Mouse (Mus musculus) midbrain, embryonic 13.5 days (tissue): Measurements from ENCODE around the gene Syt13. TPM values are rescaled to one million over a fixed set of nuclear protein-coding genes. Genes with fewer than 3 reads are reported as not detected.
A peak's percentile ranks its signal among the peaks of the same experiment; 100 is the strongest.

ENCODE experiments used
- ATAC-seq: fragments of 200-750 bp; cut with Nextera tagmentation; 2 replicates; pipeline ENCODE4 v1.8.0; 2017; ENCODE audit warnings: mild to moderate bottlenecking, moderate TSS enrichment, moderate library complexity
- H3K27ac ChIP-seq: fragments of 300-500 bp; sonication (generic); 2 replicates; pipeline ENCODE4 v1.5.1; 2015; ENCODE audit warnings: inconsistent platforms, mild to moderate bottlenecking, moderate library complexity
- H3K27me3 ChIP-seq: fragments of 300-500 bp; sonication (generic); 2 replicates; pipeline ENCODE4 v1.6.1; 2015; ENCODE audit warnings: mild to moderate bottlenecking, inconsistent platforms
- H3K36me3 ChIP-seq: fragments of 300-500 bp; sonication (generic); 2 replicates; pipeline ENCODE4 v1.6.1; 2015; ENCODE audit warnings: mild to moderate bottlenecking, inconsistent platforms
- H3K4me1 ChIP-seq: fragments of 300-500 bp; sonication (generic); replicated peaks from 2 replicates; pipeline ENCODE4 v1.6.1; 2015; ENCODE audit warnings: inconsistent platforms
- H3K4me2 ChIP-seq: fragments of 300-500 bp; sonication (generic); replicated peaks from 2 replicates; pipeline ENCODE4 v1.6.1; 2015; ENCODE audit warnings: moderate library complexity, mild to moderate bottlenecking, inconsistent platforms
- H3K4me3 ChIP-seq: fragments of 300-500 bp; sonication (generic); replicated peaks from 2 replicates; pipeline ENCODE4 v1.5.1; 2015; ENCODE audit warnings: mild to moderate bottlenecking, inconsistent platforms
- H3K9ac ChIP-seq: fragments of 300-500 bp; sonication (generic); replicated peaks from 2 replicates; pipeline ENCODE4 v1.6.1; 2015; ENCODE audit warnings: mild to moderate bottlenecking, inconsistent platforms
- H3K9me3 ChIP-seq: fragments of 300-500 bp; sonication (generic); 2 replicates; pipeline ENCODE4 v1.6.1; 2016; ENCODE audit warnings: mild to moderate bottlenecking, inconsistent platforms
- WGBS: fragments of 180-500 bp; shearing (Covaris S2); methylation state at CpG from one replicate; pipeline ENCODE4 v1.1.7; 2015; 5-methylcytosine and 5-hydroxymethylcytosine counted together
- polyA plus RNA-seq: library from polyadenylated mRNA; unstranded; fragments of >200 nt; fragmentation: Nextera tagmentation; extraction: Ambion mirVana; gene quantifications from 2 replicates; pipeline ENCODE4 v1.2.1, GENCODE M21; 2015

Gene Syt13
- polyA plus RNA-seq, result 62.3 and 99.1 TPM in 2 replicates

GRCm38 (mm10) chr2:92914933-92915553 lies at the start of gene Syt13:
Syt13 (plus strand) TSS chr2:92915098.
- Histone ChIP-seq H3K4me1 (peaks cover 77% of the 10 kb centered on the region), H3K4me2 (peak within 1 kb of the TSS; percentile 83), H3K36me3 (no peaks in the 10 kb centered on the region), H3K27ac (peak within 1 kb of the TSS; percentile 84), H3K9ac (peak within 1 kb of the TSS; percentile 77), H3K4me3 (peak within 1 kb of the TSS; percentile 54), H3K9me3 (no peaks in the 10 kb centered on the region), H3K27me3 (peaks cover 5% of the 10 kb centered on the region; the same call in 1 of the 2 replicates)
- WGBS, result under 1% methylated on average over 38 of the region's 38 CpGs
- peak; percentile 62 for ATAC-seq

GRCm38 (mm10) chr2:92866616-92867015 lies 48.3 kb upstream of the Syt13 start:
- H3K27me3 ChIP-seq, result no peaks in the 10 kb centered on the region
- no peak overlapping the region for H3K4me2 ChIP-seq
- peaks cover 25% of the 10 kb centered on the region for H3K4me1 ChIP-seq
- H3K36me3 ChIP-seq, result no peaks in the 10 kb centered on the region
- ATAC-seq, result no peak
- H3K9ac ChIP-seq, result no peak overlapping the region
- WGBS, result 24% methylated on average over 2 of the region's 2 CpGs
- H3K27ac ChIP-seq, result no peak overlapping the region
- H3K9me3 ChIP-seq, result 0 out of 2 replicates have a peak, but pooled peaks cover 5% of the 10 kb centered on the region
- no peak overlapping the region for H3K4me3 ChIP-seq

GRCm38 (mm10) chr2:92870139-92870836 lies 44.6 kb upstream of the Syt13 start:
- no peaks in the 10 kb centered on the region for H3K9me3 ChIP-seq
- peaks cover 26% of the 10 kb centered on the region for H3K4me1 ChIP-seq
- 8% methylated on average over 10 of the region's 10 CpGs for WGBS
- no peak overlapping the region for H3K4me3 ChIP-seq
- H3K27ac ChIP-seq, result peak overlapping the region; percentile 86
- ATAC-seq, result peak; percentile 79
- no peaks in the 10 kb centered on the region for H3K36me3 ChIP-seq
- H3K27me3 ChIP-seq, result no peaks in the 10 kb centered on the region
- no peak overlapping the region for H3K4me2 ChIP-seq
- no peak overlapping the region for H3K9ac ChIP-seq

- H3K27me3 ChIP-seq, result 0 out of 2 replicates have a peak, but pooled peaks cover 3% of the 10 kb centered on the region
- H3K36me3 ChIP-seq, result no peaks in the 10 kb centered on the region
- no peaks in the 10 kb centered on the region for H3K9me3 ChIP-seq
- peak overlapping the region; percentile 86 for H3K27ac ChIP-seq
- no peak overlapping the region for H3K4me3 ChIP-seq
- ATAC-seq, result no peak
- no peak overlapping the region for H3K4me2 ChIP-seq
- WGBS, result 10% methylated on average over 7 of the region's 7 CpGs
- H3K9ac ChIP-seq, result no peak overlapping the region
- peaks cover 25% of the 10 kb centered on the region for H3K4me1 ChIP-seq
Observed at GRCm38 (mm10) chr2:92871093-92871686, 43.7 kb upstream of the Syt13 start.

- 96% methylated on average over 4 of the region's 4 CpGs for WGBS
- Histone ChIP-seq H3K9me3 (no peaks in the 10 kb centered on the region), H3K9ac (no peak overlapping the region), H3K27ac (no peak overlapping the region), H3K27me3 (0 out of 2 replicates have a peak, but pooled peaks cover 3% of the 10 kb centered on the region), H3K4me3 (no peak overlapping the region), H3K4me1 (peaks cover 35% of the 10 kb centered on the region), H3K4me2 (no peak overlapping the region), H3K36me3 (no peaks in the 10 kb centered on the region)
- ATAC-seq, result no peak
Observed at GRCm38 (mm10) chr2:92872652-92873051, 42.2 kb upstream of the Syt13 start.

DNA sequence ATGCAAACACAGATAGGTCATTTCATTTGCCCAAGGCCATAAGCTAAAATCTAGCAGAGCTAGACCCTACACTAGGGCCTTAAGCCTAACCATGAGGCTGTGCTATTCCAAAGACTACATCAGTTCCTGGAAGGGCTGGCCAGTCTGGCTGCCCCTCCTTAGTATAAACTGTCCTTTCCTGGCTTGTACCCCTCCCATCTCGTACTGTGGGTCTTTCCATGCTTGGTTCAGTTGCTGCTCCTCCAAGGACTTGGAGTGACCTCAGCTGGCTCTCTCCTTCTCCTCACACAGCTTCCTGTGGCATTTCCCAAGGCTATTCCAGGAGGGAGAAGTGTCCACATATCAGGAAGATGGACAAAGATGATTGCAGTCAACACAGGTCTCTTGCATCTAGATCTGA lies 40.3 kb upstream of the Syt13 start:
- Histone ChIP-seq H3K36me3 (no peaks in the 10 kb centered on the region), H3K4me2 (no peak overlapping the region), H3K27me3 (0 out of 2 replicates have a peak, but pooled peaks cover 6% of the 10 kb centered on the region), H3K9ac (no peak overlapping the region), H3K9me3 (no peaks in the 10 kb centered on the region), H3K27ac (no peak overlapping the region), H3K4me3 (no peak overlapping the region), H3K4me1 (peaks cover 37% of the 10 kb centered on the region)
- ATAC-seq, result no peak
- WGBS, result 79% methylated on average over 1 of the region's 1 CpGs

GRCm38 (mm10) chr2:92877488-92877887 lies 37.4 kb upstream of the Syt13 start:
- peaks cover 17% of the 10 kb centered on the region for H3K4me1 ChIP-seq
- WGBS, result 24% methylated on average over 3 of the region's 3 CpGs
- no peak overlapping the region for H3K9ac ChIP-seq
- no peaks in the 10 kb centered on the region for H3K36me3 ChIP-seq
- no peak overlapping the region for H3K4me3 ChIP-seq
- peak; percentile 59 for ATAC-seq
- no peaks in the 10 kb centered on the region for H3K9me3 ChIP-seq
- no peak overlapping the region for H3K4me2 ChIP-seq
- H3K27ac ChIP-seq, result peak overlapping the region; percentile 25; the same call in 1 of the 2 replicates
- peaks cover 12% of the 10 kb centered on the region; the same call in 1 of the 2 replicates for H3K27me3 ChIP-seq

DNA sequence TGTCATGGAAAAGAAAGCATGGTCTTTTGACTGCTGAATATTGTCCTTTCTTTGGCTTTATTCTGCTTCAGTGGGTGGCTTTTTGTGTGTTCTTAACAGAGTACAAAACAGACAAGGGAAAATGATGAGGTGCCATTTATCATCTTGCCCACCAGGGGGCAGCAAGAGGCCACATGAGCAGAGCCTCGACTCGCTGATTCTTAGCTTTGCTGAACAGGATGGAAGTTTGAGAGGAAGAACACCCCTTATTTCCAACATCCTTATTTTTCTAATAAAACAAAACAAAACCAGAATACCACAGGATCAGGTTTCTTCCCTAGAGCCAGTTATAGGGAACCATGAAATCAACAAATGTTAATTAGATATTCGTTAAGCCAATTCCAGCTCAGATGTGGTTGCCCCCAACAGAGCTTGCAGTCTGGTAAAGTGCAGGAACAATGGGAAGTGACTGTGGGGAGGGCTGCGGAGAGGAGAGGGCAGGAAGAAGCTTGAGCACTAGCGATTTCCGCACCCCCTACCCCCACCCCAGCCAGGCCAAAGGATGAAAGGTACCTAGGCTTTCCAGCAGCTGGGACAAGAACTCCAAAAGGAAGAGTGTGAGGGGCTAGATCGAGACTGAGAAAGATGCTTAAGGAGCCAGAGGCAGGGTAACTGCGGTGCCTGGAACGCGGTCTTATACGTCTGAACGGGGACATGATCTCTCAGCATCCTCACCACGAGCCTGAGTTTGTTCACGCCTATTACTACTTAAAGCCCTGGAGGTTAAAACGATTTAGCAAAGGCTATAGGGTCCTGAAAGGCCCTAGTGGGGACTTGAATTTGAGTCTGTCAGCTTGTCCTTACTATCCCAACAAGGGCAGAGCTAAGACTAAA lies 31.6 kb upstream of the Syt13 start:
- H3K9ac ChIP-seq, result no peak overlapping the region
- peaks cover 14% of the 10 kb centered on the region for H3K27me3 ChIP-seq
- no peaks in the 10 kb centered on the region for H3K9me3 ChIP-seq
- H3K36me3 ChIP-seq, result no peaks in the 10 kb centered on the region
- 2% methylated on average over 15 of the region's 15 CpGs for WGBS
- peak overlapping the region; percentile 38 for H3K4me2 ChIP-seq
- peaks cover 7% of the 10 kb centered on the region for H3K4me1 ChIP-seq
- no peak overlapping the region for H3K4me3 ChIP-seq
- H3K27ac ChIP-seq, result no peak overlapping the region
- ATAC-seq, result peak; percentile 75

GRCm38 (mm10) chr2:92883912-92884243 lies 31.0 kb upstream of the Syt13 start:
- Histone ChIP-seq H3K4me3 (no peak overlapping the region), H3K36me3 (no peaks in the 10 kb centered on the region), H3K27me3 (peaks cover 14% of the 10 kb centered on the region), H3K4me2 (peak overlapping the region; percentile 38; the same call in 1 of the 2 replicates), H3K4me1 (peaks cover 7% of the 10 kb centered on the region), H3K9ac (no peak overlapping the region), H3K9me3 (no peaks in the 10 kb centered on the region), H3K27ac (no peak overlapping the region)
- ATAC-seq, result no peak
- WGBS, result 5% methylated on average over 2 of the region's 2 CpGs

DNA sequence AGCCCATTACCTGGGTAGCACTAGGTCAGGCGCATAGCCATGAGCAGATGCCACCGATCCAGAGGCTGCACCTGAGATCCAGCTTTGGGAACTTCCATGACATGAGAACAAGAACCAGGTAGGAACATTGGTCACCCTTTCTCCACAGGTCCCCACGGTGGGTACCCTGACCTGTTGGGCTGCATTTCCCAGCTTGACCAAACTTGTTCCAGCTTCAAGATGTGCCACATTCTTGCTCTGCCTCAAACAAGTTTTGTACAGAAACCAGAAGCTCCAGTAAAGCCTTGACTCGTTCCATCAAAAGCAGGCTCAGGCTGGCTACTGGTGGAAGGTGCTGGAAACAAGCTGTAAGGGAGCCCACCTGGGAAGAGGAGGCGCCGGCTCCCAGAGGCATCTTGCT lies 29.9 kb upstream of the Syt13 start:
- no peak overlapping the region for H3K4me3 ChIP-seq
- H3K36me3 ChIP-seq, result no peaks in the 10 kb centered on the region
- H3K4me2 ChIP-seq, result no peak overlapping the region
- no peaks in the 10 kb centered on the region for H3K9me3 ChIP-seq
- H3K27ac ChIP-seq, result no peak overlapping the region
- no peak for ATAC-seq
- WGBS, result 95% methylated on average over 6 of the region's 6 CpGs
- no peak overlapping the region for H3K9ac ChIP-seq
- H3K4me1 ChIP-seq, result peaks cover 7% of the 10 kb centered on the region
- H3K27me3 ChIP-seq, result peaks cover 11% of the 10 kb centered on the region

DNA sequence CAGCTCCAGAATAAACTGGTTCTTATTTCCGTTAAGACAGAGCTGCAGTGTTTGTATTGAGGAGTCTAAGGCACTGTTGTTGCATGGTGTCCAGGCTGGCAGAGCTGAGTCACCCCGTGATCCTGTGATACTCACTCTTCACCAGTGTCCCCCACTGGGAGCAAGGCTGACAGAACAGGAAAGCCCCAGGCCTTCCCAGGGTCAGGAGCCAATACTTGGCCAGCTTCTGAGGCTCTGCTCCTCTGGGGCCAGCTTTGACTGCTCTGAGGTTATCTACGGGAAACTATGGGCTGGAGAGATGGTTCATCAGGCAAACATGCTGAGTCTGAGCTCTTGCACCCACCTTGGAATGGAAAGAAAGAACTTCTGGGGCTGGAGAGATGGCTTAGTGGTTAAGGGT lies 28.0 kb upstream of the Syt13 start:
- Histone ChIP-seq H3K4me1 (peaks cover 7% of the 10 kb centered on the region), H3K9me3 (no peaks in the 10 kb centered on the region), H3K27ac (no peak overlapping the region), H3K9ac (no peak overlapping the region), H3K4me2 (no peak overlapping the region), H3K36me3 (no peaks in the 10 kb centered on the region), H3K4me3 (no peak overlapping the region), H3K27me3 (peaks cover 6% of the 10 kb centered on the region; the same call in 1 of the 2 replicates)
- WGBS, result 82% methylated on average over 3 of the region's 3 CpGs
- ATAC-seq, result no peak
